Mouse (Mus musculus) intestine, postnatal 0 days (tissue): ENCODE data around the gene Tmem163. TPM values are rescaled to one million over a fixed set of nuclear protein-coding genes. Genes with fewer than 3 reads are reported as not detected.

Source experiments
- ATAC-seq: fragments of 200-750 bp; cut with Nextera tagmentation; 2 replicates; pipeline ENCODE4 v1.8.0; 2017; ENCODE audit warnings: mild to moderate bottlenecking, moderate TSS enrichment, moderate library complexity
- H3K27ac ChIP-seq: fragments of 300-500 bp; sonication (generic); 2 replicates; pipeline ENCODE4 v1.5.1; 2014; ENCODE audit warnings: mild to moderate bottlenecking, low read depth, low read length, moderate library complexity
- H3K27me3 ChIP-seq: fragments of 300-500 bp; sonication (generic); replicated peaks from 2 replicates; pipeline ENCODE4 v1.6.1; 2014; ENCODE audit warnings: low read length, mixed read lengths; ENCODE audit not compliant: control insufficient read depth, insufficient read depth
- H3K36me3 ChIP-seq: fragments of 300-500 bp; sonication (generic); 2 replicates; pipeline ENCODE4 v1.6.1; 2014; ENCODE audit warnings: mild to moderate bottlenecking, moderate library complexity; ENCODE audit not compliant: control insufficient read depth, insufficient read depth
- H3K4me1 ChIP-seq: fragments of 300-500 bp; sonication (generic); replicated peaks from 2 replicates; pipeline ENCODE4 v1.6.1; 2014; ENCODE audit warnings: antibody characterized with exemption, low read length, mixed read lengths; ENCODE audit not compliant: control insufficient read depth, insufficient read depth
- H3K4me2 ChIP-seq: fragments of 300-500 bp; sonication (generic); replicated peaks from 2 replicates; pipeline ENCODE4 v1.6.1; 2014; ENCODE audit warnings: low read depth, mild to moderate bottlenecking, moderate library complexity
- H3K4me3 ChIP-seq: fragments of 300-500 bp; sonication (generic); 2 replicates; pipeline ENCODE4 v1.5.1; 2014; ENCODE audit warnings: low read depth, low read length
- H3K9ac ChIP-seq: fragments of 300-500 bp; sonication (generic); 2 replicates; pipeline ENCODE4 v1.6.1; 2014; ENCODE audit warnings: mild to moderate bottlenecking, low read depth, low read length
- H3K9me3 ChIP-seq: fragments of 300-500 bp; sonication (generic); 2 replicates; pipeline ENCODE4 v1.6.1; 2016; ENCODE audit warnings: mixed run types; ENCODE audit not compliant: control insufficient read depth
- CTCF ChIP-seq: sonication (generic); IDR thresholded peaks from 2 replicates; pipeline ENCODE4 v1.5.1; 2016; ENCODE audit warnings: low read depth, mild to moderate bottlenecking, control low read depth, antibody characterized with exemption, moderate library complexity
- WGBS: fragments of 180-500 bp; shearing (Covaris S2); extraction: QIAGEN DNeasy Blood & Tissue Kit; methylation state at CpG from one replicate; pipeline ENCODE4 v1.1.7; 2014; 5-methylcytosine and 5-hydroxymethylcytosine counted together
- polyA plus RNA-seq: library from polyadenylated mRNA; unstranded; fragments of >200 nt; fragmentation: Nextera tagmentation; extraction: Ambion mirVana; gene quantifications from 2 replicates; pipeline ENCODE4 v1.2.1, GENCODE M21; 2015

The Tmem163 gene
- polyA plus RNA-seq, 1 experiment from 2014 or later, result 0.26 TPM

DNA sequence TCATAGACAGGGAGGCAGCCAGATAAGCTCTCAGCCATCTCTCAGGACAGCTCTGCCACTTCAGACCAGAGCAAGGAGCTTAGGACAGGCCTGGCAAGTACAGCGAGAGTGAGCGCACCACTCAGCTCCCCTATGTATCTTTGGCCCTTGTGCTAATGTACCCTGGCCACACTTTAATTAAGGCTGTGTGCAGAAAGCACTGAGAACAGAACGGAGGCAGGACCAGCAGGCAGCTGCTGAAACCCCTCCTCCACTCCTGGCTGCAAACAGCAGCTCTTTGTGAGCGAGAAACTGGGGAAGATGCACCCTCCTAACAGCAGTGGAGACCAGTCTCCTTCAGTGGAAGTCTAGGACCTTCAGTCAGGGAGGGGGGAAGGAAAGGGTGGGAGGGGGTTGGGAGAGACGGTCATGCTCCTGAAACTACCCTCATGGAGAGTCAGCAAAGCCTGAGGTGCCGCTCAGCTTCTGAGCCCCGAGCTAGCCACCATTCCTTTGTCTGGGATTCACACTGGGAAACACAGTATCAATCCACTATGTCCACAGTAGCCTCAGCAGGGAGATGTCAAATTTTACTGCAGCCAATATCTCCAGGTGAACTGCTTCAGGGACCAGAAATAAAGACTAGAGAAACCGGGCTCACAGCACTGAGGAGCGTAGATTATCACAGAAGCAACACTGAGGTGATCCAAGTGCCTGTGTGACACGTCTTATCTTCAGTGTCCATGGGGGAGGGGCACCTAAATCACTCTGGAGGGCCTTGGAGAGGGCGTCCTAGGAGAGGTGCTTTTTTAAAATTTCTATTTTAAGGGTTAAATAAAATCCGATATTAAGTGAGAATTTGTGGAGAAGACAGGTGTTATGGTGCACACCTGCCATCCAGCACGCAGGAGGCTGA, 18.0 kb downstream of the Tmem163 start:
- ATAC-seq, result no peak
- Histone ChIP-seq H3K36me3 (no peaks in the 10 kb centered on the region), H3K27me3 (no peaks in the 10 kb centered on the region), H3K4me2 (no peak overlapping the region), H3K4me1 (no peaks in the 10 kb centered on the region), H3K9ac (no peak overlapping the region), H3K4me3 (no peak overlapping the region), H3K27ac (no peak overlapping the region), H3K9me3 (no peaks in the 10 kb centered on the region)
- no peak for TF ChIP-seq CTCF
- 34% methylated on average over 13 of the region's 13 CpGs for WGBS

DNA sequence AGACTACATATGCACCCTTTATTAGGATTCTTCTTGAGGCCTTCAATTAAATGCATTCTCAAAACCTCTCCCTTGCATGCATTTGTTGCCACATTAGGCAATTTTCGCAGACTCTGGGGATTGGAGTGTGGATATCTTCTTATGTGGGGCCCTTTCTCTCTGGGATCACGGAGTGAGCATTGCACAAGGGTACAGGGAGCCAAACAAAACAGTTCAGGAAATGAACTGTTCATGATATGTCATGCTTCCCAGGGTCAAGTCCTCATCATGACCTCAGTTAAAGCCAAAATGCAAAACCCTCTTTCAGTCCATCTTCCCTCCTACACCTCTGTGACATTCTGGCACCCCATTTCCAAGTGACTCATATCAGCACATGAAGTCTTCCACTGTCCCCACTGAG, 27.8 kb downstream of the Tmem163 start:
- ATAC-seq, result no peak
- no peak overlapping the region for H3K27ac ChIP-seq
- no peaks in the 10 kb centered on the region for H3K27me3 ChIP-seq
- no peak for TF ChIP-seq CTCF
- no peak overlapping the region for H3K9ac ChIP-seq
- H3K4me3 ChIP-seq, result no peak overlapping the region
- no peaks in the 10 kb centered on the region for H3K4me1 ChIP-seq
- no peak overlapping the region for H3K4me2 ChIP-seq
- no peaks in the 10 kb centered on the region for H3K9me3 ChIP-seq
- 78% methylated on average over 2 of the region's 2 CpGs for WGBS
- H3K36me3 ChIP-seq, result no peaks in the 10 kb centered on the region

DNA sequence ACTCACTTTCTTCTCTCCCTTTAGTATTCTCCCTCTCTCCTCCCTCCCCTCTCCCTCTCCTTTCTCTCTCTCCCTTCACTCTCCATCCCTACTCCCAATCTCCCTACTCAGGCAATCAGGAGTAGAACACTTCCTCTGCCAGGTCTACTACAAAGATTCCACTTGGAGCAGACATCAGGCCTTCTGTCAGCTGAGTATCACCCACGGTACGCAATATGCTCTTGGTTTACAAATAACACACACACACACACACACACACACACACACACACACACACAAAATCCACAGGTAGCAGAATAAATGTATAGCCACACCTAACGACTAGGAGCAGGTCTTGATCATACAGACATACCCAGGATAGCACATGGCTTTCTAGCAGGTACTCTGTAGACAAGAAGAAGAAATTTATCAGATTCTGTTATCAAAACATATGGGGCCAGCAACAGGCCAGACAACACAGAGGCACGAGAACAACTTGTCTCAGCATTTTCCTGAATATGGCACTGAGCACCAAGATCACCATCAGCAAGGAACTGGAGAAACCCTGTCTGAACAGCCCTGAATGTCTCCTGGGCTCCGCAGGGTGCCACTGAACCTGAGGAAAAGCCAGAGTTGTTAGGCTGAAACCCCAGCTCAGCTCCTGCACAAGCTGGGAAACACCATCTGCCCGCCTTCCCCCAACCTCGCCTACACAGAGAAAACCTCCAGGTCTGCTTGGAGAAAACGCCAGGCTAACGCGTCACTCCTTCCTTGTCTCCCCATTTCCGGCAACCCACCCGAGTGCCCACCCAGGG, 36.2 kb downstream of the Tmem163 start:
- ATAC-seq, result no peak
- Histone ChIP-seq H3K9ac (no peak overlapping the region), H3K9me3 (no peaks in the 10 kb centered on the region), H3K4me1 (no peaks in the 10 kb centered on the region), H3K36me3 (no peaks in the 10 kb centered on the region), H3K4me2 (no peak overlapping the region), H3K27me3 (no peaks in the 10 kb centered on the region), H3K4me3 (no peak overlapping the region), H3K27ac (no peak overlapping the region)
- TF ChIP-seq CTCF, result no peak
- 81% methylated on average over 12 of the region's 12 CpGs for WGBS

DNA sequence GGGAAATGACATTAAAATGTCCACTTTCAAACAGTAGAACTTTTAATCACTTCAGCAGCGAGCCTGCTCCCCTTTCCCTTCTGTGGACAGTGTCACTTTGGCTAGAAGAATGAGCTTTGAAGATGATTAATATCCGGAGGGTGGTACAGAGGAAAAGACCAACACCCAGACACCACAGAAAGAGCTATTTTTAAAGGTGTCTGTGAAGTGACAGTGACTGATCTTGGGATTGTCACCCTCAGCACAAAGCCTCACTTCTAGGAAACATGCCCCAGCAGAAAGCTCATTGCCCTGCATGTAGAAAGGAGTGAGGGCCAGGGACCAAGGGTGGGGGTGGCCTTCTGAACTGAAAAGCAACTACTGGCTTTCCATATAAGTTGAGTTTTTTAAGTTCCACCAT, 41.4 kb downstream of the Tmem163 start:
- no peak overlapping the region for H3K4me3 ChIP-seq
- no peak for TF ChIP-seq CTCF
- no peaks in the 10 kb centered on the region for H3K27me3 ChIP-seq
- H3K9me3 ChIP-seq, result no peaks in the 10 kb centered on the region
- H3K27ac ChIP-seq, result no peak overlapping the region
- no peaks in the 10 kb centered on the region for H3K4me1 ChIP-seq
- no peak overlapping the region for H3K9ac ChIP-seq
- no peak overlapping the region for H3K4me2 ChIP-seq
- no peak for ATAC-seq
- H3K36me3 ChIP-seq, result no peaks in the 10 kb centered on the region
- WGBS, result 52% methylated on average over 2 of the region's 2 CpGs

DNA sequence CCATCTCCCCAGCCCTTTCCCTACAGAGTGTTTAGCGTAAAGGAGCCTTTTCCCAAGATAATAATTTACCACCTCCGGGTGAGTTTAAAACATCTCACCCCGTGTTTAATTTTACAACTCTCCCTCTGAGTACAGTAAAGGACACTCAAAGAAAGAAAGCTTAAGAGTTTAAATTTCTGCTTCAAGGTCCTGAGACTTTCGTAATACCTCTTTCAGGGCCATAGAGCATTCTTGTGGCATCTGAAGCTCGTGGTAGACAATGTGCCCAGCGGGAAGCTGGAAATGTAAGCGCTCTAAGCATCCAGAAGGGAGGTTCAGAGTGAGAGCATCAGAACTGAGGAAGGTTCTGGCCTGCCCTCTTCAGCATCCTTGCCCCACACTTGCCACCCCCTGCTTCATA, 52.2 kb downstream of the Tmem163 start:
- Histone ChIP-seq H3K9ac (no peak overlapping the region), H3K27me3 (no peaks in the 10 kb centered on the region), H3K4me1 (no peaks in the 10 kb centered on the region), H3K9me3 (no peaks in the 10 kb centered on the region), H3K36me3 (no peaks in the 10 kb centered on the region), H3K27ac (no peak overlapping the region), H3K4me2 (no peak overlapping the region), H3K4me3 (no peak overlapping the region)
- ATAC-seq, result no peak
- no peak for TF ChIP-seq CTCF
- 62% methylated on average over 7 of the region's 7 CpGs for WGBS

DNA sequence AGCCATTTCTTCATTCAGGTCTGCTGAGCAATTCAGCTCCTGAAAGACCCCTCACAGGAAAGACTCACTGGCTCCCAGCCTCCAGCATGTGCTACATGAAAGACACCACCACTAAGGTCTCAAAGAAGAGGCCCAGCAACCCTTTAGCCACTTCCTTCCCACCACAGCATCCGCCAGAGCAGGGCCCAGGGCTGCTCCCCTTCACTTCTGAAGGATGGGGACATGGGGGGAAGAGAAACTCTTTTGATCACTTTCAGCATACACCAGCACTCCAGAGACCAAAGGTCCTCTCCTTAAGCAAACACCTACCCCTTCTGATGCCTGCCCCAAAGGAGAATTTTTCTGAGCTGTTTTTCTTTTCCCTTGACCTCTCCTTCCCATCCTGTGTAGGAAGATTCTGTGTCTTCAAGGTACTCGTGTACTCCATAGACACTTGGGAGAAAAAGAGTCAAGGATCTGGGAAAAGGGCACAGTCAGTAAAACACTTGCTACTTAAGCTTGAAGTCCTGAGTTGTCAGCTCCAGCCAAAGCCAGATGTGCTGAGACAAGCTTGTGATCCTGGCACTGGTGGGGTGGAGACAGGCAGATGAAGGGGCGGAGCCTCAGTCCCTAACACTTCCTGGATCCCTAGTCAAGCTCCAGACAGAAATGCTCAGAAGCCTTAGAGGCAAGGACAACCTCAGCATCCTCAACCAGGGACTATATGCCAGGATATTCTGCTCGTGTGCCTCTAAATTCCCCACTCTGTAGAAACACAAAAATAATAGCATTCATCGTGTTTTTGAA, 53.6 kb downstream of the Tmem163 start:
- no peaks in the 10 kb centered on the region for H3K9me3 ChIP-seq
- no peak overlapping the region for H3K27ac ChIP-seq
- H3K27me3 ChIP-seq, result no peaks in the 10 kb centered on the region
- H3K4me1 ChIP-seq, result no peaks in the 10 kb centered on the region
- no peak overlapping the region for H3K4me3 ChIP-seq
- no peak overlapping the region for H3K4me2 ChIP-seq
- no peak overlapping the region for H3K9ac ChIP-seq
- H3K36me3 ChIP-seq, result no peaks in the 10 kb centered on the region
- no peak for ATAC-seq
- no peak for TF ChIP-seq CTCF
- 44% methylated on average over 5 of the region's 5 CpGs for WGBS
